Mouse (Mus musculus) forebrain, embryonic 15.5 days (tissue): Measurements from ENCODE around the gene 1810046K07Rik. TPM values are rescaled to one million over a fixed set of nuclear protein-coding genes. Genes with fewer than 3 reads are reported as not detected.

Experiments
- polyA plus RNA-seq: library from polyadenylated mRNA; unstranded; fragments of >200 nt; fragmentation: Nextera tagmentation; extraction: Ambion mirVana; gene quantifications from 2 replicates; pipeline ENCODE4 v1.2.1, GENCODE M21; 2015

The 1810046K07Rik gene
- polyA plus RNA-seq, 1 experiment from 2014 or later, result not detected

Other genes starting within 250 kb of the 1810046K07Rik start
- 0.32 and 1.1 TPM in 2 replicates for gene 4833427G06Rik, start 226.8 kb downstream of the 1810046K07Rik start, polyA plus RNA-seq
- 0.04 TPM in 1 of 2 replicates, not detected in the other for gene Gm32742, start 163.4 kb downstream of the 1810046K07Rik start, polyA plus RNA-seq
- gene Pou2af1, start 115.2 kb downstream of the 1810046K07Rik start, polyA plus RNA-seq, result 0.14 TPM in 1 of 2 replicates, not detected in the other
- gene Colca2, start 50.3 kb downstream of the 1810046K07Rik start, polyA plus RNA-seq, result 0.70 and 1.1 TPM in 2 replicates